8 mouse cellular contexts compared by ENCODE assay signal in the genomic region with DNA sequence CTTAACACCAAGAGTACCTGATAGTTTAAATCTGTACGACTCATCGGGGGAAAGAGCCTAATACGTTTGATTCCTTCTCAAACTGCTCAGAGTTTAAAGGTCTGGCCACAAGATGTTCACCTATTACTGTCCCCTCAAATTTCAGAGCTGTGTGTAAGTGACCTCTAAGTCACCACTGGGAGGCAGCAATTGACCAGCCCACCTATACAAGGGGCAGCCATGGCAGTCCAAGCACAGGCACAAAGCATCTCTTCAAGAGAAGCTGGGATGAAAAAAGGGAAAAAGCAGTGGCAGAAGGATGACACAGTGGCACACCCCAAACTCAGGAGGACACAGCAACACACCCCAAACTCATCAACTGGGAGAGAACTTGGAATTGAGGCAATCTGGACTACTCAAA. TPM values are rescaled to one million over a fixed set of nuclear protein-coding genes. Genes with fewer than 3 reads are reported as not detected.
DNase-seq lines count a peak whose midpoint lies in the region; ATAC-seq lines count a peak whose summit lies in the region.

No protein-coding gene starts in this region.

- H3K4me1 ChIP-seq in neural tube, embryonic 13.5 days (replicated peaks), result no peaks in the 10 kb centered on the region

- peak; percentile 63 for ATAC-seq in neural tube, embryonic 13.5 days (ENCODE audit: low read depth)

- no peaks in the 10 kb centered on the region for H3K9me3 ChIP-seq in neural tube, embryonic 13.5 days

- H3K36me3 ChIP-seq in neural tube, embryonic 13.5 days, result no peaks in the 10 kb centered on the region

- no peak overlapping the region for H3K4me3 ChIP-seq in neural tube, embryonic 13.5 days

- intact Hi-C loops in gastrocnemius, postnatal 36 days (cut with DNase I), result loop anchor here (2.0 kb wide), 1 partner anchor 70 kb away; no protein-coding TSS in a partner anchor

- DNase-seq in cerebellum, postnatal 14 days, result peak; percentile 59 to 64
- no peak for DNase-seq in cerebellum, adult 11-12 months
- DNase-seq in thymus, postnatal 14 days, result peak; percentile 14
- DNase-seq in thymus, postnatal 36 days, result no peak
- peak; percentile 32 for DNase-seq in kidney, postnatal 14 days
- no peak for DNase-seq in gastrocnemius, postnatal 36 days
- no peak for DNase-seq in urinary bladder, postnatal 25 days (ENCODE audit: low spot score)

- 92% methylated on average over 3 of the region's 3 CpGs for WGBS in neural tube, embryonic 13.5 days

- H3K4me2 ChIP-seq in neural tube, embryonic 13.5 days, result no peak overlapping the region

- H3K9ac ChIP-seq in neural tube, embryonic 13.5 days, result no peak overlapping the region

- H3K27me3 ChIP-seq in neural tube, embryonic 13.5 days, result no peaks in the 10 kb centered on the region

- H3K27ac ChIP-seq in neural tube, embryonic 13.5 days (replicated peaks), result no peak overlapping the region

RNA-seq across cellular contexts. Expression of a gene that starts 28.1 kb away (rescaled TPM):
- polyA plus RNA-seq in neural tube, embryonic 13.5 days (2015; fragmentation: Nextera tagmentation; extraction: Ambion mirVana), result 3.9 and 4.5 TPM in 2 replicates
- total RNA-seq in gastrocnemius, postnatal 36 days (2021), result 10 to 100 TPM; 81.7 to 94.1 TPM

Comparison
In these comparisons a context has a peak if more than half of its experiments do, and no peak if none do; other contexts are left out.
1. DNase-seq: peak in cerebellum, postnatal 14 days (2 of 2), thymus, postnatal 14 days (single experiment) and kidney, postnatal 14 days (single experiment); none in cerebellum, adult 11-12 months (single experiment), thymus, postnatal 36 days (0 of 2), gastrocnemius, postnatal 36 days (0 of 2) and urinary bladder, postnatal 25 days (single experiment).